In genomic region chr19:40440951-40441350, GRCm38 (mm10) we compare ENCODE assay signal across 22 mouse cellular contexts.
DNase-seq lines count a peak whose midpoint lies in the region; ATAC-seq and TF ChIP-seq lines count a peak whose summit lies in the region.
"Had no signal": no experiment of that assay in that cellular context is flagged by ENCODE, and none has a peak within 500 bp of the region (broad histone marks: within the 10 kb centered on the region; RNA-seq: fewer than 3 reads in every experiment).

No protein-coding gene starts in this region.

- no peak for TF ChIP-seq CTCF in forebrain, postnatal 0 days (IDR thresholded peaks at IDR 0.05; ENCODE audit: low read depth)
- TF ChIP-seq CTCF in liver, adult 2 months (IDR thresholded peaks at IDR 0.05; ENCODE audit: low read depth, low read length): no peak
- TF ChIP-seq CTCF in liver, postnatal 0 days (IDR thresholded peaks at IDR 0.05; ENCODE audit: low read depth): no peak
- TF ChIP-seq CTCF in embryonic fibroblast, embryonic 13.5 days (IDR thresholded peaks at IDR 0.05; ENCODE audit: borderline replicate concordance, insufficient read depth, low read length): no peak
- no peak for TF ChIP-seq CTCF in heart, postnatal 0 days (IDR thresholded peaks at IDR 0.05; ENCODE audit: low read depth)

- H3K4me2 ChIP-seq in forebrain, postnatal 0 days (ENCODE audit: low read depth): no peak overlapping the region
- no peak overlapping the region for H3K4me2 ChIP-seq in forebrain, embryonic 11.5 days (ENCODE audit: low read depth, low read length, severe bottlenecking)
- H3K4me2 ChIP-seq in liver, postnatal 0 days (ENCODE audit: low read depth, low read length): no peak overlapping the region
- H3K4me2 ChIP-seq in heart, postnatal 0 days (ENCODE audit: low read depth, low read length): no peak overlapping the region
- H3K4me2 ChIP-seq: embryonic facial prominence, embryonic 13.5 days; hindbrain, embryonic 12.5 days; limb, embryonic 13.5 days; midbrain, embryonic 11.5 days had no signal

- DNase-seq in forebrain, postnatal 0 days: peak; percentile 24
- DNase-seq in forebrain, embryonic 11.5 days (ENCODE audit: low spot score): no peak
- DNase-seq in liver, adult 2 months (ENCODE audit: extremely low read depth, low read depth, low spot score): peak; percentile 57
- no peak for DNase-seq in liver, postnatal 0 days
- DNase-seq in heart, postnatal 0 days (ENCODE audit: low spot score): peak; percentile 54
- DNase-seq: adrenal gland, postnatal 25 days; cerebellum, adult 11 months; cerebellum, postnatal 10 days; gastrocnemius, adult 2 months; kidney, adult 9 months; kidney, postnatal 4 days; retina, postnatal 1 day; right cerebral cortex, postnatal 4 days had no signal

- no peak for TF ChIP-seq POLR2A in liver, adult 2 months (IDR thresholded peaks at IDR 0.05; ENCODE audit: extremely low read depth, insufficient read depth, low read length)
- TF ChIP-seq POLR2A in embryonic fibroblast, embryonic 13.5 days (IDR thresholded peaks at IDR 0.05; ENCODE audit: low read depth, low read length): no peak

- 56% methylated on average over 4 of the region's 4 CpGs for WGBS in forebrain, postnatal 0 days
- WGBS in forebrain, embryonic 11.5 days: 82% methylated on average over 4 of the region's 4 CpGs
- WGBS in liver, adult 2 months: 31% methylated on average over 4 of the region's 4 CpGs
- WGBS in liver, postnatal 0 days (ENCODE audit: insufficient replicate concordance): 58% methylated on average over 4 of the region's 4 CpGs
- WGBS in heart, postnatal 0 days: 20% methylated on average over 4 of the region's 4 CpGs

- TF ChIP-seq EP300 in liver, postnatal 0 days (IDR thresholded peaks at IDR 0.05; ENCODE audit: low read depth): no peak
- TF ChIP-seq EP300 in heart, postnatal 0 days (IDR thresholded peaks at IDR 0.05; ENCODE audit: low read depth): peak; percentile 85

- no peak overlapping the region for H3K9ac ChIP-seq in forebrain, postnatal 0 days
- H3K9ac ChIP-seq in forebrain, embryonic 11.5 days (ENCODE audit: low read length): no peak overlapping the region
- H3K9ac ChIP-seq in liver, adult 2 months (ENCODE audit: low read depth, low read length): no peak overlapping the region
- no peak overlapping the region for H3K9ac ChIP-seq in liver, postnatal 0 days (replicated peaks)
- no peak overlapping the region for H3K9ac ChIP-seq in heart, postnatal 0 days (replicated peaks; ENCODE audit: low read depth, low read length)
- H3K9ac ChIP-seq: embryonic facial prominence, embryonic 13.5 days; hindbrain, embryonic 12.5 days; limb, embryonic 13.5 days; liver, embryonic 14.5 days had no signal

- no peak overlapping the region for H3K27ac ChIP-seq in forebrain, postnatal 0 days (ENCODE audit: low read depth, low read length)
- no peak overlapping the region for H3K27ac ChIP-seq in forebrain, embryonic 11.5 days (ENCODE audit: low read depth, low read length)
- no peak overlapping the region for H3K27ac ChIP-seq in liver, adult 2 months (replicated peaks; ENCODE audit: insufficient read depth, low read depth, low read length)
- no peak overlapping the region for H3K27ac ChIP-seq in liver, postnatal 0 days (ENCODE audit: low read depth)
- peak overlapping the region; percentile 63 for H3K27ac ChIP-seq in embryonic fibroblast, embryonic 13.5 days (ENCODE audit: insufficient read depth, low read length)
- H3K27ac ChIP-seq in heart, postnatal 0 days (ENCODE audit: low read depth): peak overlapping the region; percentile 71
- H3K27ac ChIP-seq: embryonic facial prominence, embryonic 13.5 days; gastrocnemius, adult 2 months; hindbrain, embryonic 12.5 days; limb, embryonic 13.5 days; liver, embryonic 14.5 days; stomach, postnatal 0 days had no signal

- ATAC-seq in forebrain, postnatal 0 days: no peak
- ATAC-seq in forebrain, embryonic 11.5 days (replicated peaks; ENCODE audit: low FRiP score): no peak
- ATAC-seq in liver, postnatal 0 days: no peak
- no peak for ATAC-seq in heart, postnatal 0 days (ENCODE audit: insufficient read depth, low read depth)
- no peak for ATAC-seq in inflammation-experienced regulatory T-cells, adult 6 months
- ATAC-seq: CD4-positive, CD25-positive, alpha-beta regulatory T cell, adult 4 months had no signal

- H3K4me3 ChIP-seq in forebrain, postnatal 0 days (ENCODE audit: low read depth, low read length): no peak overlapping the region
- H3K4me3 ChIP-seq in forebrain, embryonic 11.5 days (ENCODE audit: low read depth, low read length): no peak overlapping the region
- H3K4me3 ChIP-seq in liver, adult 2 months (ENCODE audit: insufficient read depth, low read depth, low read length): no peak overlapping the region
- H3K4me3 ChIP-seq in liver, postnatal 0 days (ENCODE audit: low read depth, low read length): no peak overlapping the region
- no peak overlapping the region for H3K4me3 ChIP-seq in embryonic fibroblast, embryonic 13.5 days (ENCODE audit: insufficient read depth, low read length)
- no peak overlapping the region for H3K4me3 ChIP-seq in heart, postnatal 0 days (ENCODE audit: low read depth, low read length)
- H3K4me3 ChIP-seq: embryonic facial prominence, embryonic 13.5 days; gastrocnemius, adult 2 months; hindbrain, embryonic 12.5 days; limb, embryonic 13.5 days had no signal

- H3K4me1 ChIP-seq in forebrain, postnatal 0 days (ENCODE audit: insufficient read depth): no peaks in the 10 kb centered on the region
- no peaks in the 10 kb centered on the region for H3K4me1 ChIP-seq in forebrain, embryonic 11.5 days (replicated peaks; ENCODE audit: control insufficient read depth, insufficient read depth, low read length)
- H3K4me1 ChIP-seq in liver, adult 2 months (ENCODE audit: control insufficient read depth, insufficient read depth, low read length): peaks cover 20% of the 10 kb centered on the region
- H3K4me1 ChIP-seq in liver, postnatal 0 days (ENCODE audit: insufficient read depth): peaks cover 3% of the 10 kb centered on the region; the same call in 1 of the 2 replicates
- peaks cover 13% of the 10 kb centered on the region for H3K4me1 ChIP-seq in embryonic fibroblast, embryonic 13.5 days (ENCODE audit: control insufficient read depth, insufficient read depth, low read length)
- H3K4me1 ChIP-seq in heart, postnatal 0 days (ENCODE audit: control insufficient read depth, insufficient read depth): peaks cover 59% of the 10 kb centered on the region

- no peaks in the 10 kb centered on the region for H3K27me3 ChIP-seq in forebrain, postnatal 0 days (ENCODE audit: insufficient read depth, low read length)
- no peaks in the 10 kb centered on the region for H3K27me3 ChIP-seq in forebrain, embryonic 11.5 days (ENCODE audit: control insufficient read depth, insufficient read depth, low read length)
- no peaks in the 10 kb centered on the region for H3K27me3 ChIP-seq in liver, adult 2 months (ENCODE audit: control insufficient read depth, insufficient read depth, low read length)
- H3K27me3 ChIP-seq in liver, postnatal 0 days (ENCODE audit: insufficient read depth, low read length): no peaks in the 10 kb centered on the region
- H3K27me3 ChIP-seq in heart, postnatal 0 days (ENCODE audit: control insufficient read depth, insufficient read depth, low read length): no peaks in the 10 kb centered on the region
- H3K27me3 ChIP-seq: embryonic facial prominence, embryonic 13.5 days; hindbrain, embryonic 12.5 days; limb, embryonic 13.5 days had no signal

- H3K36me3 ChIP-seq in forebrain, postnatal 0 days (ENCODE audit: insufficient read depth): peaks cover 8% of the 10 kb centered on the region
- H3K36me3 ChIP-seq in forebrain, embryonic 11.5 days (ENCODE audit: control insufficient read depth, insufficient read depth, low read length): no peaks in the 10 kb centered on the region
- no peaks in the 10 kb centered on the region for H3K36me3 ChIP-seq in liver, adult 2 months (ENCODE audit: control insufficient read depth, insufficient read depth, low read length)
- H3K36me3 ChIP-seq in liver, postnatal 0 days (replicated peaks; ENCODE audit: insufficient read depth, low read length): peaks cover 2% of the 10 kb centered on the region; the same call in 1 of the 2 replicates
- peaks cover 10% of the 10 kb centered on the region for H3K36me3 ChIP-seq in heart, postnatal 0 days (replicated peaks; ENCODE audit: control insufficient read depth, insufficient read depth, low read length)
- H3K36me3 ChIP-seq: embryonic facial prominence, embryonic 13.5 days; hindbrain, embryonic 12.5 days had no signal

- no peaks in the 10 kb centered on the region for H3K9me3 ChIP-seq in forebrain, postnatal 0 days (ENCODE audit: low read length)
- no peaks in the 10 kb centered on the region for H3K9me3 ChIP-seq in forebrain, embryonic 11.5 days (ENCODE audit: control insufficient read depth, low read length)
- no peaks in the 10 kb centered on the region for H3K9me3 ChIP-seq in liver, postnatal 0 days (ENCODE audit: low read length)
- H3K9me3 ChIP-seq in heart, postnatal 0 days (replicated peaks; ENCODE audit: control insufficient read depth, low read length): no peaks in the 10 kb centered on the region
- H3K9me3 ChIP-seq: embryonic facial prominence, embryonic 13.5 days; hindbrain, embryonic 12.5 days; limb, embryonic 13.5 days had no signal

- H3K79me2 ChIP-seq in liver, adult 2 months (ENCODE audit: control insufficient read depth, insufficient read depth, low read length): no peaks in the 10 kb centered on the region; the same call in 1 of the 2 replicates

Comparison
In these comparisons a context has a peak if more than half of its experiments do, and no peak if none do; other contexts are left out.
1. DNase-seq: peak in forebrain, postnatal 0 days (single experiment), liver, adult 2 months (single experiment) and heart, postnatal 0 days (single experiment); none in forebrain, embryonic 11.5 days (single experiment) and liver, postnatal 0 days (single experiment).
2. H3K27ac ChIP-seq: peak in embryonic fibroblast, embryonic 13.5 days (single experiment) and heart, postnatal 0 days (single experiment); none in forebrain, postnatal 0 days (single experiment), forebrain, embryonic 11.5 days (single experiment), liver, adult 2 months (single experiment) and liver, postnatal 0 days (single experiment).